Mouse (Mus musculus) layer of hippocampus, adult 8-10 months (tissue): ENCODE measurements around the gene Atp6v0a4. TPM values are rescaled to one million over a fixed set of nuclear protein-coding genes. Genes with fewer than 3 reads are reported as not detected.
A peak's percentile ranks its signal among the peaks of the same experiment; 100 is the strongest.

Experiments used
- DNase-seq, 2 experiments: peaks; one replicate each; pipeline ENCODE4 v3.0.0; 2022; ENCODE audit warnings: low spot score in 2 of 2
- total RNA-seq, 4 experiments: library from RNA; stranded (reverse); gene quantifications; 2 replicates each; pipeline ENCODE4 v1.2.4; 2022

Atp6v0a4 gene
- total RNA-seq, 4 experiments from 2014 or later, result 1.5 to 19.0 (median 9.9) TPM

DNA sequence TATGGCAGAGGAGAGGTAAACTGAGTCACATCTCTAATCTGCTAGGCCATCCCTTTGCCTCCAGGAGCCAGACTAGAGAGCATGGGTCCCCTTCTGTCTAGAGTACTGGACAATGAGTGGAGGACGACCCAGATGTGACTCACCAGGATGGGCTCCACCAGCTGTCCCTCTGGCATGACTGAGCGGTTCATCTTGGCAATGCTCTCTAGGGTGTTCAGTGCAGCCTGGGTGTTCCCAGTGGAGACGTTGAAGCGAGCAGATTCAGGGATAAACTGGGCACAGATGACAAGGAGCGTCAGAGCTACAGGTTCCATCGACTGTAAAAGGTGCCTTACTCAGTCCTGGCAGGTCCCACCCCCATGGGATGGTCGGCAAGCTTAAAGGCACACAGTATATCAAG lies 103.0 kb downstream of the Atp6v0a4 start:
- DNase-seq, result no peak

DNA sequence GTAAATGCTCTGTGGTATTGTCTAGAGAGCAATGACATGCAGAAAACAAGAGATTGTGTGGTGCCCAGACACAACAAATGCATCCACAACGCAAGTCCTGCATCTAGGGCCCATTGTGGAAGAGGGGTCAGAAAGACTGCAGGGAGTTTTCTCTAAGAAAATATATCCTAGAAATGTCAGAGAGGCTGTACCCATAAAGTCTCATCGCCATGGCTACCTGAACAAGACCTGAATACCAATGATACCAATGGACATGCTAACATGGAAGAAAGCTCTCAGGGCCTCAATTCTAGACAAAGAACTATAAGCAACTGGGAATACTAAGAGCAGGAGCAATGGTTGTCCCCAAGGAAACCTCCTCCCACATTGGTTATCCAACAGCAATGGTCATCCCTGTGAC lies 111.6 kb downstream of the Atp6v0a4 start:
- no peak for DNase-seq

DNA sequence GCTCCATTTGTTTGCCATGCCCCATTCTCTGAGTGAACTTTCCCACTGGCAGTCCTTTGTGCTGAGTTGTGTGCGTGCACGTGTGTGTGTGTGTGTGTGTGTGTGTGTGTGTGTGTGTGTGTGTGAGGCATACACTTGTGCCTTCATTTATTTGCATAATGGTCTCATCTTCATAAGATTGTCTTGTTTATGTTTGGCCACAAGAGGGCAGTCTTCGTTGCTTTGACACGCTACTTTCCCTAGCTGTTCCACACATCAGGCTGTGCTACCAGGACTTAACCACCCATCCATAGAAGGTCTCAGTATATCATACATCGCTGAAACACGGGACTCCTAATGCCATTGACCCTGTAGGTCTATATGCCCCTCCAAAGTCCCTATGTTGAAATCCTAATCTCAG lies 116.9 kb downstream of the Atp6v0a4 start:
- DNase-seq, result peak; percentile 18 to 26

Other genes starting within 250 kb of the Atp6v0a4 start
- under 1 TPM; 0.45 to 0.83 (median 0.67) TPM for gene Svopl, start 77.6 kb downstream of the Atp6v0a4 start, total RNA-seq
- gene Tmem213, start 15.3 kb downstream of the Atp6v0a4 start, total RNA-seq, result not detected
- gene D630045J12Rik, start 129.4 kb upstream of the Atp6v0a4 start, total RNA-seq, result 10 to 100 TPM; 30.8 to 38.5 (median 34.3) TPM
- 1 to 10 TPM; 3.8 to 5.4 (median 4.7) TPM for gene Zc3hav1l, start 174.7 kb upstream of the Atp6v0a4 start, total RNA-seq
- 10 to 100 TPM in 2 of 4 experiments, 1 to 10 TPM in 2; 5.0 to 12.5 (median 7.5) TPM for gene Zc3hav1, start 230.0 kb upstream of the Atp6v0a4 start, total RNA-seq